Mouse (Mus musculus): ENCODE results near the gene Fig4. TPM values are rescaled to one million over a fixed set of nuclear protein-coding genes. Genes with fewer than 3 reads are reported as not detected.

Gene Fig4
- polyA plus RNA-seq, 1 experiment from 2014 or later: 20.4 TPM

DNA sequence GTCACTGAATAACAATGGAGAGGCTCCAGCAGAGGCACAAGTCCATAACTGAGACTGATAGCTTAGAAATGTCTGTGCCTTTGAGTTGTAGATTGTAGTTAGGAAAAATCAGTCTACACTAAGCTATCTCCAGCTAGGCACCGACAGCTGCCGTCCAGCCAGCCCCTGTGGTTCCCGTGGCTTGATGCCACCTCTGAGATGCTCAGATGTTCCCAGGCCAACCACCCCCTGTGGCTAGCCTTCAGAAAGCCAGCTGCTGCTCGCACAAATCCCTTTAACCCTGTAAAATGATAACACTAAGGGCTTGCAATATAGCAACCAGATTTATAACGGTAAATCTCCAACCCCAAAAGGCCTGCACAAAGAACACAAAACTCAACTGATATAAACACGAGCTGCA, 22.9 kb downstream of the Fig4 start:
- H3K27ac ChIP-seq (ENCODE audit: low read depth): no peak overlapping the region
- no peaks in the 10 kb centered on the region for H3K27me3 ChIP-seq (replicated peaks; ENCODE audit: control insufficient read depth, insufficient read depth, low read length)
- ATAC-seq (replicated peaks; ENCODE audit: low FRiP score, low TSS enrichment, low read depth) (no peak), DNase-seq (ENCODE audit: low spot score) (no peak)
- no peaks in the 10 kb centered on the region; the same call in 1 of the 2 replicates for H3K4me1 ChIP-seq (replicated peaks; ENCODE audit: control insufficient read depth, insufficient read depth, low read length)
- WGBS: 69% methylated on average over 6 of the region's 6 CpGs
- no peak overlapping the region for H3K4me2 ChIP-seq (ENCODE audit: low read length)
- H3K9me3 ChIP-seq (ENCODE audit: control insufficient read depth, low read length): no peaks in the 10 kb centered on the region
- H3K36me3 ChIP-seq (ENCODE audit: control insufficient read depth, insufficient read depth, low read length): 0 out of 2 replicates have a peak, but pooled peaks cover 7% of the 10 kb centered on the region
- no peak overlapping the region for H3K9ac ChIP-seq (ENCODE audit: low read length)
- H3K4me3 ChIP-seq (ENCODE audit: low read depth, low read length): no peak overlapping the region

DNA sequence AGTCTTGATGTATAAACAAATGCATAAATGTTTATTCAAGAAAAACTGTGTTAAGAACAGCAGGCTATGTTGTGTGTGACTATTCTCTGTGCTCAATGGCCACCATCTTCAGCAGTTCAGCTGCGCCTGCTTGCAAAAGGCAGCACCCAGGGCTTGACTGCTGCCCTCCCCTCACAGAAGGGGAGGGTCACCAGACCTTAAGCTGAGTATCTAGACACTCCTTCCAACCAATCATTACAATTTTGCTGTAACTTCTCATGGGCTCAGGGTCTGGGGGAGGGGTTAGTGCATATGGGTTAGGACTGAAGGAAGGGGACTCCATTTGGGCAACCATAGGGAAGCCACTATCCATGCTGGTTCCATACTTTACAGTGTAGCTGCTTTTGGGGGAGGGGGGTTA, 24.3 kb downstream of the Fig4 start:
- WGBS: 70% methylated on average over 1 of the region's 1 CpGs
- Histone ChIP-seq H3K9me3 (ENCODE audit: control insufficient read depth, low read length) (no peaks in the 10 kb centered on the region), H3K4me3 (ENCODE audit: low read depth, low read length) (no peak overlapping the region), H3K4me1 (replicated peaks; ENCODE audit: control insufficient read depth, insufficient read depth, low read length) (no peaks in the 10 kb centered on the region; the same call in 1 of the 2 replicates), H3K4me2 (ENCODE audit: low read length) (no peak overlapping the region), H3K36me3 (ENCODE audit: control insufficient read depth, insufficient read depth, low read length) (0 out of 2 replicates have a peak, but pooled peaks cover 7% of the 10 kb centered on the region), H3K27me3 (replicated peaks; ENCODE audit: control insufficient read depth, insufficient read depth, low read length) (no peaks in the 10 kb centered on the region), H3K27ac (ENCODE audit: low read depth) (peak overlapping the region; percentile 29; the same call in 1 of the 2 replicates), H3K9ac (ENCODE audit: low read length) (no peak overlapping the region)
- no peak for DNase-seq (ENCODE audit: low spot score)
- ATAC-seq (replicated peaks; ENCODE audit: low FRiP score, low TSS enrichment, low read depth): no peak

DNA sequence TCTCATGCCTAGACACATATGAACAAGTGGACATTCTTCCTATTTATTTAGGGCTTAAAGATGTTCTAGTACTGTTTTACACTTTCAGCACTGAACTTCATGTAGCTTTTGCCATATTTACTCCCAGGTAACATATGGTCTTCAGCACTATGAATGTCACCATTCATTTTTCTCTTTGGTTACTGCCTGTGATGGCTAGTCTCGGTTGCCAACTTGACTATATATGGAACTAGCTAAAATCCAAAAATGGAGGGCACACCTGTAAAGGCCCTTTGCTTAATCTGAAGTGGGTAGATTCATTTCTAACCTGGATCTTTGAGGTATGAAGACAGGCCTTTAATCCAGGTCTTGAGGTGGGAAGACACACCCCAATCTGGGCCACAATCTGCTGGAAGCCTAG, 28.2 kb downstream of the Fig4 start:
- ATAC-seq (replicated peaks; ENCODE audit: low FRiP score, low TSS enrichment, low read depth) (no peak), DNase-seq (ENCODE audit: low spot score) (no peak)
- WGBS: 80% methylated on average over 1 of the region's 1 CpGs
- Histone ChIP-seq H3K9me3 (ENCODE audit: control insufficient read depth, low read length) (no peaks in the 10 kb centered on the region), H3K4me1 (replicated peaks; ENCODE audit: control insufficient read depth, insufficient read depth, low read length) (no peaks in the 10 kb centered on the region; the same call in 1 of the 2 replicates), H3K4me2 (ENCODE audit: low read length) (no peak overlapping the region), H3K27ac (ENCODE audit: low read depth) (no peak overlapping the region), H3K36me3 (ENCODE audit: control insufficient read depth, insufficient read depth, low read length) (0 out of 2 replicates have a peak, but pooled peaks cover 7% of the 10 kb centered on the region), H3K4me3 (ENCODE audit: low read depth, low read length) (no peak overlapping the region), H3K27me3 (replicated peaks; ENCODE audit: control insufficient read depth, insufficient read depth, low read length) (no peaks in the 10 kb centered on the region), H3K9ac (ENCODE audit: low read length) (no peak overlapping the region)

DNA sequence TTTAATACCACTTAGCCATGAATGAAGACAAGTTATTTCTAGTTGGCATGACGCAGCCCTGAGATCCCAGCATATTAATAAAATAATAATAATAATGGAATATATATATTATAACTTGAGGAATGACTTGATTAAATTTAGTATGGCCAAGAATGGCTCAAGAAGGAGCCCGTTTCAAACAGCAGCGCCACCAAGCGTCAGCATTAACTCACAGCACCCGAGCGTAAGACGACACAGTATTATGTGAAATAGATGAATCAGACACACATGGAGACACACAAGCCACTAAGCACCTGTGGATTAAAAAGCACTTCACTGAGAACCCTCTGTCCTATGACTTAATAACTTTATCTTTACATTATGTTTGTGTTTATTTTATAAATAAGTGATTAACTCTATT, 31.2 kb downstream of the Fig4 start:
- WGBS: 61% methylated on average over 7 of the region's 7 CpGs
- Histone ChIP-seq H3K4me1 (replicated peaks; ENCODE audit: control insufficient read depth, insufficient read depth, low read length) (no peaks in the 10 kb centered on the region), H3K4me3 (ENCODE audit: low read depth, low read length) (no peak overlapping the region), H3K27me3 (replicated peaks; ENCODE audit: control insufficient read depth, insufficient read depth, low read length) (no peaks in the 10 kb centered on the region), H3K9me3 (ENCODE audit: control insufficient read depth, low read length) (no peaks in the 10 kb centered on the region), H3K27ac (ENCODE audit: low read depth) (no peak overlapping the region), H3K36me3 (ENCODE audit: control insufficient read depth, insufficient read depth, low read length) (0 out of 2 replicates have a peak, but pooled peaks cover 3% of the 10 kb centered on the region), H3K4me2 (ENCODE audit: low read length) (no peak overlapping the region), H3K9ac (ENCODE audit: low read length) (no peak overlapping the region)
- no peak for DNase-seq (ENCODE audit: low spot score)
- no peak for ATAC-seq (replicated peaks; ENCODE audit: low FRiP score, low TSS enrichment, low read depth)

DNA sequence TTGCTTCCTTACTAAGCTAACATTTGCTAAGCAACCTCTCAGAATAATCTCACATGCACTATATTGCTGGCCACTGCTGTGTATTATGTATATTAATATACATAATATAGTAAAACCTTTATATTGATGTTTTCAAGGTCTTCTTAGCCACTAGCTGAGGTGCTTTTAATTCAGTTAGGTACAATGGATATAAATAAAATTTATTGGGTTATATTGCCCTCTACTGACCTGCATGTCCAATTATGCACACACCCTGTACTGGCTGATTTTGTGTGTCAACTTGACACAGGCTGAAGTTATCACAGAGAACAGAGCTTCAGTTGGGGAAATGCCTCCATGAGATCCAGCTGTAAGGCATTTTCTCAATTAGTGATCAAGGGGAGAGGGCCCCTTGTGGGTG, 41.2 kb downstream of the Fig4 start:
- ATAC-seq (replicated peaks; ENCODE audit: low FRiP score, low TSS enrichment, low read depth) (no peak), DNase-seq (ENCODE audit: low spot score) (no peak)
- Histone ChIP-seq H3K9ac (ENCODE audit: low read length) (no peak overlapping the region), H3K27ac (ENCODE audit: low read depth) (no peak overlapping the region), H3K9me3 (ENCODE audit: control insufficient read depth, low read length) (no peaks in the 10 kb centered on the region), H3K4me1 (replicated peaks; ENCODE audit: control insufficient read depth, insufficient read depth, low read length) (no peaks in the 10 kb centered on the region; the same call in 1 of the 2 replicates), H3K4me2 (ENCODE audit: low read length) (no peak overlapping the region), H3K4me3 (ENCODE audit: low read depth, low read length) (no peak overlapping the region), H3K36me3 (ENCODE audit: control insufficient read depth, insufficient read depth, low read length) (0 out of 2 replicates have a peak, but pooled peaks cover 4% of the 10 kb centered on the region), H3K27me3 (replicated peaks; ENCODE audit: control insufficient read depth, insufficient read depth, low read length) (no peaks in the 10 kb centered on the region)

DNA sequence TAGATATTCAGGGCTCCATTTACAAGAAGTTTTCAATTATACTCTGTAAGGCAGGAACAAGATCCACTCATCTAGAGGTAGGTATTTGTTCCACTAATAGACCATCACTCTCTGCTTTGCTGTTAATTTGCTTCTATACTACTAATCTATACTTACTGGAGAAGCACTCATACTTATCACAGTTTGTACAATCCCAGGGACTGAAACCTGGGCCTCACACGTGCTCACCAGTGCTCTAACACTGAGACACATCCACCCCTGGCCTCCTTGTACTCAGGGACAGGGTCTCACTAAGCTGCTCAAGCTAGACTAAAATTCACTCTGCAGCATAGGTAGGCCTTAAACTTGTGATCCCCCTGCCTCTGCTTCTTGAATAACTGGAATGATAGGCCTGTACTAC, 41.8 kb downstream of the Fig4 start:
- 0 out of 2 replicates have a peak, but pooled peaks cover 4% of the 10 kb centered on the region for H3K36me3 ChIP-seq (ENCODE audit: control insufficient read depth, insufficient read depth, low read length)
- 50% methylated on average over 1 of the region's 1 CpGs for WGBS
- H3K4me1 ChIP-seq (replicated peaks; ENCODE audit: control insufficient read depth, insufficient read depth, low read length): no peaks in the 10 kb centered on the region; the same call in 1 of the 2 replicates
- no peak overlapping the region for H3K9ac ChIP-seq (ENCODE audit: low read length)
- no peak overlapping the region for H3K4me2 ChIP-seq (ENCODE audit: low read length)
- DNase-seq (ENCODE audit: low spot score) (no peak), ATAC-seq (replicated peaks; ENCODE audit: low FRiP score, low TSS enrichment, low read depth) (no peak)
- no peaks in the 10 kb centered on the region for H3K9me3 ChIP-seq (ENCODE audit: control insufficient read depth, low read length)
- H3K27me3 ChIP-seq (replicated peaks; ENCODE audit: control insufficient read depth, insufficient read depth, low read length): no peaks in the 10 kb centered on the region
- H3K27ac ChIP-seq (ENCODE audit: low read depth): no peak overlapping the region
- no peak overlapping the region for H3K4me3 ChIP-seq (ENCODE audit: low read depth, low read length)

DNA sequence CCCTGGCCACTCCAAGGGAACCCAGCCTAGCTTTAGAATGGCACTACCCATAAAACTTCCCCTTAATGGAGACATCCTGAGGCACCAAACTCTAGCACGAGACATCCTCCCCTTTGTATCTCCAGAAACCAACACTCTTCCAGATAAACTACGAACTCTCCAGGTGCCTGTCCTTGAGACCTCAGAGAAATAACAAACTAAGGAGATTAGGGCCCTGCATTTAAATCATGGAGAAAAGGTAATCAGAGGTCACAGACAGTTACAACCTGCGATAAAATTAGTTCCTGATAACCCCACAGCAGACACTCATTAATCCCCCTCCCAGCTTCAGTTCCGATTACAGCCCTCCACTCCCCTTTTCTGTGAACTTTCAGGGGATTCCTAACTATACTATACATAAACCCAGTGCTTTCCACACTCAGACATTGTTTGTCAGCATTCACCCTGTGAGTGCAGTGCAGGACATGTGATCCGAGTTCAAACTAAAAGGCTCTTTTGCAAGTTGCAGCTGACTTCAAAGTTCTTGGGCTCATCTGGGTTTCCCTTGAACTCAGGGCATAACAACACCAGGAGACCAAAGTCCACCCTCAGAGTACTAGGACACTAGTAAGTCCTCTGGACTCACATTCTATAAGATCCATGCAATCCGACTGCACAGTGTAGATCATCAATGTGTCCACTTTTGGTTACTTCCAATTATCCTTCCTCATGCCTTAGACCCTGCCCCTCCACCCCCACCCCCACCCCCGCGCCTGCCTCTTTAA, 42.6 kb downstream of the Fig4 start:
- 32% methylated on average over 8 of the region's 8 CpGs for WGBS
- DNase-seq (ENCODE audit: low spot score) (no peak), ATAC-seq (replicated peaks; ENCODE audit: low FRiP score, low TSS enrichment, low read depth) (no peak)
- Histone ChIP-seq H3K27ac (ENCODE audit: low read depth) (no peak overlapping the region), H3K27me3 (replicated peaks; ENCODE audit: control insufficient read depth, insufficient read depth, low read length) (no peaks in the 10 kb centered on the region), H3K4me3 (ENCODE audit: low read depth, low read length) (no peak overlapping the region), H3K9me3 (ENCODE audit: control insufficient read depth, low read length) (no peaks in the 10 kb centered on the region), H3K9ac (ENCODE audit: low read length) (no peak overlapping the region), H3K4me1 (replicated peaks; ENCODE audit: control insufficient read depth, insufficient read depth, low read length) (no peaks in the 10 kb centered on the region; the same call in 1 of the 2 replicates), H3K4me2 (ENCODE audit: low read length) (no peak overlapping the region), H3K36me3 (ENCODE audit: control insufficient read depth, insufficient read depth, low read length) (0 out of 2 replicates have a peak, but pooled peaks cover 4% of the 10 kb centered on the region)

DNA sequence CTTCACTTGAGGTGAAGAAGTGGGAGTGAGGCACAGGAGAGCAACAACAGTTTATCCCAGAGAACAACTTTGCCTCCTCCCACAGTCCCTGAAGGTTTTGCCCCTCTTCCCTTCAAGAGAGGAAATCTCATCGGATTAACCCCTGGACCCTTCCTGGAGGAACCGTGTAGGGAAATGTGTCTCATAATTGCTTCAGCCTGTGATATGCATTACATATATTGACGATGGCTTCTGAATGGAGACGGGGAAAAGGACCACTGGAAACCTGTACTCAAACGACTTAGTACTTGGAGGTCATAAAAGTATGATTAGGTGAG, 52.4 kb downstream of the Fig4 start:
- H3K4me3 ChIP-seq (ENCODE audit: low read depth, low read length): no peak overlapping the region
- no peak overlapping the region for H3K27ac ChIP-seq (ENCODE audit: low read depth)
- H3K4me1 ChIP-seq (replicated peaks; ENCODE audit: control insufficient read depth, insufficient read depth, low read length): no peaks in the 10 kb centered on the region
- peaks cover 7% of the 10 kb centered on the region; the same call in 1 of the 2 replicates for H3K36me3 ChIP-seq (ENCODE audit: control insufficient read depth, insufficient read depth, low read length)
- no peak for DNase-seq (ENCODE audit: low spot score)
- H3K9me3 ChIP-seq (ENCODE audit: control insufficient read depth, low read length): no peaks in the 10 kb centered on the region
- H3K27me3 ChIP-seq (replicated peaks; ENCODE audit: control insufficient read depth, insufficient read depth, low read length): no peaks in the 10 kb centered on the region
- 49% methylated on average over 5 of the region's 5 CpGs for WGBS
- no peak overlapping the region for H3K9ac ChIP-seq (ENCODE audit: low read length)
- no peak for ATAC-seq (replicated peaks; ENCODE audit: low FRiP score, low TSS enrichment, low read depth)
- H3K4me2 ChIP-seq (ENCODE audit: low read length): no peak overlapping the region
